Mouse (Mus musculus): ENCODE data around the gene Zmynd8. TPM values are rescaled to one million over a fixed set of nuclear protein-coding genes. Genes with fewer than 3 reads are reported as not detected.

Zmynd8 gene
- total and polyA plus RNA-seq, 3 experiments = 30.3 to 89.2 (median 41.6) TPM

DNA sequence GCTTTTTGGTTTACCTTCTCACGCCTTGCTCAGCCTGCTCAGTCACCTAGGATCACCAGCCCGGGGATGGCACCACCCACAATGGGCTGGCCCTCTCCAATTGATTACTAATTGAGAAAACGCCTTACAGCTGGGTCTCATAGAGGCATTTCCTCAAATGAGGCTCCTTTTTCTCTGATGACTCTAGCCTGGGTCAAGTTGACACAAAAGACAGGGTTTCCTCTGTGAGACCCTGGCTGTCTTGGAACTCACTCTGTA is 2.2 kb upstream of the Zmynd8 start:
- Histone ChIP-seq H3K36me3 (ENCODE audit: control insufficient read depth in 1 of 2, insufficient read depth in 2 of 2, low read length in 2 of 2) (peaks cover 0 to 9% of the 10 kb centered on the region in 2 experiments; a peak in 2 of 4 replicates), H3K79me2 (ENCODE audit: control insufficient read depth, insufficient read depth, low read length, poor library complexity) (peaks cover 24% of the 10 kb centered on the region), H3K4me1 (ENCODE audit: control insufficient read depth in 1 of 2, insufficient read depth in 2 of 2, low read length in 2 of 2) (peaks cover 4 to 15% of the 10 kb centered on the region in 2 experiments), H3K27ac (ENCODE audit: control insufficient read depth, low read depth, low read length) (no peak overlapping the region), H3K9me3 (replicated peaks; ENCODE audit: insufficient read depth, low read length) (no peaks in the 10 kb centered on the region), H3K9ac (ENCODE audit: control insufficient read depth, low read depth, low read length, poor library complexity, severe bottlenecking) (no peak overlapping the region), H3K4me3 (ENCODE audit: control insufficient read depth in 1 of 2, insufficient read depth in 1 of 2, low read depth in 2 of 2, low read length in 2 of 2) (no peak overlapping the region), H3K27me3 (ENCODE audit: control insufficient read depth in 1 of 2, insufficient read depth in 2 of 2, low read length in 2 of 2) (no peaks in the 10 kb centered on the region)
- DNase-seq (ENCODE audit: low read depth, low spot score) = no peak
- no peak for TF ChIP-seq POLR2AphosphoS2 (IDR thresholded peaks at IDR 0.05; ENCODE audit: low read length)
- no peak for TF ChIP-seq E2F4 (IDR thresholded peaks at IDR 0.05; ENCODE audit: borderline replicate concordance, low read depth, low read length)
- no peak for TF ChIP-seq POLR2AphosphoS5 (IDR thresholded peaks at IDR 0.05; ENCODE audit: borderline replicate concordance, low read depth, low read length)
- no peak for TF ChIP-seq RCOR1 (IDR thresholded peaks at IDR 0.05; ENCODE audit: low read depth, low read length)
- no peak for TF ChIP-seq MEF2A (IDR thresholded peaks at IDR 0.05; ENCODE audit: extremely low read depth, insufficient replicate concordance, low read depth, low read length, poor library complexity, severe bottlenecking)
- no peak for TF ChIP-seq KAT2A (conservative IDR thresholded peaks at IDR 0.05; ENCODE audit: low read depth, low read length)
- TF ChIP-seq ZKSCAN1 (IDR thresholded peaks at IDR 0.05; ENCODE audit: low read depth, low read length) = no peak
- TF ChIP-seq MAZ (IDR thresholded peaks at IDR 0.05; ENCODE audit: low read depth, low read length) = no peak
- TF ChIP-seq NRF1 (IDR thresholded peaks at IDR 0.05; ENCODE audit: insufficient read depth, low read depth, low read length, poor library complexity, severe bottlenecking) = no peak
- no peak for TF ChIP-seq SIN3A (IDR thresholded peaks at IDR 0.05; ENCODE audit: low read length)

DNA sequence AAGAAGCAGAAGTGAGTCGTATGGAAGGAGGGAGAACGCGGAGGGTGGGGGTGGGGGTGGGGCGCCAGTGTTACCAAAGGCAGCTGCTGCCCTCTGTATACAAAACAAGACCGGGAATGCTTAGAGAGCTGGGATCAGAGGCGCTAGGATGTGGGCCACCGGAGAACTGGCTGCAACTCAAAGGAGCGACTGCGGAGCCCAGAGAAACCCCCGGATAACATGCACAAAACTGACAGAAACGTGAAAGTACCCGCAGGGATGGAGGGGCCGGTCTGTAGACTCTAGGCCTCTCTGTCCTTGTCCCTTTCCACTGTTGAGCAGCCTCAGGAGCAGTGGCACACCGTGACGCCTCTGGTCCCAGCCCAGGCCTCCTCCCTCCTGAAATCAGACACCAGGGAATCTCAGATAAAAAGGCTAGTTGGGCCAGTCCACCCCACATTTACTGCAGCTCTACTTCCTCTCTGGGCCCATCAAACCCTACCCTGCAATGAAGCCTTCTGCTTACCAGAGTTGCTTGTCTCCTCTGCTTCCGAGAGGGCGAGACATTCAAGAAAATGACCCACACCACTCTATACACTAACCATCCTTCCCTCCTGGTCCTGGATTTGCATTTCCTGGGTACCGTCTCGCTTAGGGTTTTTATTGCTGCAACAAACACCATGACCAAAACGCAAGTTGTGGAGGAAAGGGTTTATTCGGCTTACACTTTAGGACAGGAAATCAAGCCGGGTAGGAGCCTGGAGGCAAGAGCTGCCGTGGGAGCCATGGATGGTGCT is 1.7 kb upstream of the Zmynd8 start:
- H3K4me3 ChIP-seq (ENCODE audit: control insufficient read depth in 1 of 2, insufficient read depth in 1 of 2, low read depth in 2 of 2, low read length in 2 of 2) = peak overlapping the region in 1 of 2 experiments; percentile 61; a peak in 2 of 4 replicates
- no peak overlapping the region for H3K27ac ChIP-seq (ENCODE audit: control insufficient read depth, low read depth, low read length)
- H3K9ac ChIP-seq (ENCODE audit: control insufficient read depth, low read depth, low read length, poor library complexity, severe bottlenecking) = no peak overlapping the region; the same call in 1 of the 2 replicates
- peaks cover 29% of the 10 kb centered on the region for H3K79me2 ChIP-seq (ENCODE audit: control insufficient read depth, insufficient read depth, low read length, poor library complexity)
- peaks cover 4 to 15% of the 10 kb centered on the region in 2 experiments for H3K4me1 ChIP-seq (ENCODE audit: control insufficient read depth in 1 of 2, insufficient read depth in 2 of 2, low read length in 2 of 2)
- H3K9me3 ChIP-seq (replicated peaks; ENCODE audit: insufficient read depth, low read length) = no peaks in the 10 kb centered on the region
- no peaks in the 10 kb centered on the region for H3K27me3 ChIP-seq (ENCODE audit: control insufficient read depth in 1 of 2, insufficient read depth in 2 of 2, low read length in 2 of 2)
- TF ChIP-seq RCOR1 (IDR thresholded peaks at IDR 0.05; ENCODE audit: low read depth, low read length) (0 out of 2 replicates have a peak, but pooled peaks have one; percentile 30), ZC3H11A (IDR thresholded peaks at IDR 0.05; ENCODE audit: low read depth, low read length) (no peak)
- peaks cover 0 to 9% of the 10 kb centered on the region in 2 experiments; a peak in 2 of 4 replicates for H3K36me3 ChIP-seq (ENCODE audit: control insufficient read depth in 1 of 2, insufficient read depth in 2 of 2, low read length in 2 of 2)
- peak; percentile 46 for DNase-seq (ENCODE audit: low read depth, low spot score)

DNA sequence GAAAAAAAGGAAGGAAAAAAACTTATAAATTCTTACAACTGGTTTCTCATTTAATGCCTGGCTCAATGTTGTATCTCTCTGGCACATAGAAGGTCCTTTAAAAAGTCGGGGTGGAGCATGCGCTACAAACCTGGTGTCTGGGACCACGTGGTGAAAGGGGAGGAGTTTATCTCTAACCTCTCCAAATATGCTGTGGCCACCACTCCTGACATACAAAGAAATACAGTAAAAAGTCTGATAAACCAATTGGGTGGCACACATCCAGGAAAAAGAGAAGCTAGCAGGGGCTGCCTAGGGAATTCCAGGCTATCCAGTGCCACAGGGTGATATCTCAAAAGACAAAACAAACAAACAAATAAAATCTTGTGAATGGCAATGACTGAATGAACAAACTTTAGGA is 1.1 kb upstream of the Zmynd8 start:
- Histone ChIP-seq H3K27ac (ENCODE audit: control insufficient read depth, low read depth, low read length) (0 out of 2 replicates have a peak overlapping the region, but pooled peaks have one; percentile 9), H3K9ac (ENCODE audit: control insufficient read depth, low read depth, low read length, poor library complexity, severe bottlenecking) (peak overlapping the region; percentile 16; the same call in 1 of the 2 replicates), H3K4me3 (ENCODE audit: control insufficient read depth in 1 of 2, insufficient read depth in 1 of 2, low read depth in 2 of 2, low read length in 2 of 2) (peak overlapping the region; percentile 4 to 61; a peak in 2 of 4 replicates), H3K36me3 (ENCODE audit: control insufficient read depth in 1 of 2, insufficient read depth in 2 of 2, low read length in 2 of 2) (peaks cover 0 to 9% of the 10 kb centered on the region in 2 experiments; a peak in 2 of 4 replicates), H3K4me1 (ENCODE audit: control insufficient read depth in 1 of 2, insufficient read depth in 2 of 2, low read length in 2 of 2) (peaks cover 4 to 15% of the 10 kb centered on the region in 2 experiments), H3K27me3 (ENCODE audit: control insufficient read depth in 1 of 2, insufficient read depth in 2 of 2, low read length in 2 of 2) (no peaks in the 10 kb centered on the region), H3K79me2 (ENCODE audit: control insufficient read depth, insufficient read depth, low read length, poor library complexity) (peaks cover 35% of the 10 kb centered on the region), H3K9me3 (replicated peaks; ENCODE audit: insufficient read depth, low read length) (no peaks in the 10 kb centered on the region)
- peak; percentile 75 for DNase-seq (ENCODE audit: low read depth, low spot score)
- no peak for TF ChIP-seq GATA1 (IDR thresholded peaks at IDR 0.05; ENCODE audit: low read depth, low read length)
- no peak for TF ChIP-seq RCOR1 (IDR thresholded peaks at IDR 0.05; ENCODE audit: low read depth, low read length)
- TF ChIP-seq USF1 (IDR thresholded peaks at IDR 0.05; ENCODE audit: low read depth, low read length) = peak; percentile 90
- peak; percentile 76 for TF ChIP-seq NRF1 (IDR thresholded peaks at IDR 0.05; ENCODE audit: insufficient read depth, low read depth, low read length, poor library complexity, severe bottlenecking)
- TF ChIP-seq USF2 (IDR thresholded peaks at IDR 0.05; ENCODE audit: borderline replicate concordance in 1 of 2, insufficient read depth in 1 of 2, low read depth in 1 of 2, low read length in 2 of 2) = peak in 1 of 2 experiments; percentile 62; a peak in 2 of 4 replicates
- TF ChIP-seq MAX (IDR thresholded peaks at IDR 0.05; ENCODE audit: low read length) = peak; percentile 92
- peak; percentile 75; the same call in 1 of the 2 replicates for TF ChIP-seq MYC (IDR thresholded peaks at IDR 0.05; ENCODE audit: low read depth, low read length)
- peak; percentile 80 for TF ChIP-seq MXI1 (IDR thresholded peaks at IDR 0.05; ENCODE audit: low read depth, low read length)
- TF ChIP-seq SIN3A (IDR thresholded peaks at IDR 0.05; ENCODE audit: low read length) = peak; percentile 40; the same call in 1 of the 2 replicates

All from MEL (cell line).